Comparison of ENCODE assay signal across 17 mouse cellular contexts in the genomic region with DNA sequence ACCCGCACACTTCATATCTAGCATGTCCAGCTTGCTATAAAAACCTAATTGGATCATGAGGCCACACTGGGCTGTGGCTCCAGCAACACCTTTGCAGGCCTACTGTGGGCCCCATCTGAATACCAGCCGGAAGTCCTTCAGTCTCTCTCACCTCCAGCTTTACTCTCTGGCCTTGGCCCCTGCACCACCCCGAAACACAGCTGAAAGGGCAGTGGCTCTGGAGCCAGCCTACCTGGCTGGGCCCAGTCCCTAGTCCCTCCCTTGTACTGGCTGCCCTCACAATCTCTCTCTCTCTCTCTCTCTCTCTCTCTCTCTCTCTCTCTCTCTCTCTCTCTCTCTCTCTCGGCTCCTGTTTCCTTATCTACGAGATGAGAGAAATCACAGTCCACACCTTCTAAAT. TPM values are rescaled to one million over a fixed set of nuclear protein-coding genes. Genes with fewer than 3 reads are reported as not detected.
"Had no signal": no experiment of that assay in that cellular context is flagged by ENCODE, and none has a peak within 500 bp of the region (broad histone marks: within the 10 kb centered on the region; RNA-seq: fewer than 3 reads in every experiment).

No protein-coding gene starts in this region.

- H3K27me3 ChIP-seq: kidney, embryonic 15.5 days; lung, embryonic 15.5 days; midbrain, embryonic 13.5 days had no signal

- H3K36me3 ChIP-seq: kidney, embryonic 15.5 days; limb, embryonic 12.5 days; liver, embryonic 13.5 days; lung, embryonic 15.5 days; midbrain, embryonic 13.5 days; neural tube, embryonic 12.5 days had no signal

- H3K4me3 ChIP-seq: kidney, embryonic 15.5 days; limb, embryonic 12.5 days; liver, embryonic 13.5 days; lung, embryonic 15.5 days; megakaryocyte, embryonic 14.5 days; midbrain, embryonic 13.5 days; neural tube, embryonic 12.5 days had no signal

- H3K4me1 ChIP-seq: megakaryocyte, embryonic 14.5 days; midbrain, embryonic 13.5 days; neural tube, embryonic 12.5 days had no signal

- H3K27ac ChIP-seq: kidney, embryonic 15.5 days; limb, embryonic 12.5 days; liver, embryonic 13.5 days; lung, embryonic 15.5 days; macrophage; midbrain, embryonic 13.5 days; neural tube, embryonic 12.5 days had no signal

- ATAC-seq: liver, postnatal 0 days; midbrain, embryonic 13.5 days had no signal

- DNase-seq: kidney, adult 18-20 months; layer of hippocampus, adult 9-11 months; layer of hippocampus, postnatal 36 days; liver; liver, embryonic 13.5 days; liver, postnatal 0 days; lung, postnatal 14 days; spleen, adult 18-20 months; thymus, postnatal 4 days had no signal

- H3K9ac ChIP-seq: kidney, embryonic 15.5 days; limb, embryonic 12.5 days; liver, embryonic 13.5 days; liver, postnatal 0 days; lung, embryonic 15.5 days; midbrain, embryonic 13.5 days; neural tube, embryonic 12.5 days had no signal

- H3K9me3 ChIP-seq: kidney, embryonic 15.5 days; limb, embryonic 12.5 days; liver, embryonic 13.5 days; lung, embryonic 15.5 days; megakaryocyte, embryonic 14.5 days; midbrain, embryonic 13.5 days; neural tube, embryonic 12.5 days had no signal

- H3K4me2 ChIP-seq: kidney, embryonic 15.5 days; limb, embryonic 12.5 days; liver, embryonic 13.5 days; lung, embryonic 15.5 days; midbrain, embryonic 13.5 days; neural tube, embryonic 12.5 days had no signal

RNA-seq across cellular contexts. Expression of gene Vdr, which starts 11.6 kb away (rescaled TPM):
- total RNA-seq: monocyte, adult 5-6 weeks had no signal
- polyA plus RNA-seq: midbrain, embryonic 13.5 days had no signal
